Mouse (Mus musculus): ENCODE measurements at regions not wholly inside any gene's neighbourhood (a gene's known extent, or its start where the extent isn't known, plus 50 kb on each side); places are given as distances from the start of the nearest gene placed in this dataset. TPM values are rescaled to one million over a fixed set of nuclear protein-coding genes. Genes with fewer than 3 reads are reported as not detected.

DNA sequence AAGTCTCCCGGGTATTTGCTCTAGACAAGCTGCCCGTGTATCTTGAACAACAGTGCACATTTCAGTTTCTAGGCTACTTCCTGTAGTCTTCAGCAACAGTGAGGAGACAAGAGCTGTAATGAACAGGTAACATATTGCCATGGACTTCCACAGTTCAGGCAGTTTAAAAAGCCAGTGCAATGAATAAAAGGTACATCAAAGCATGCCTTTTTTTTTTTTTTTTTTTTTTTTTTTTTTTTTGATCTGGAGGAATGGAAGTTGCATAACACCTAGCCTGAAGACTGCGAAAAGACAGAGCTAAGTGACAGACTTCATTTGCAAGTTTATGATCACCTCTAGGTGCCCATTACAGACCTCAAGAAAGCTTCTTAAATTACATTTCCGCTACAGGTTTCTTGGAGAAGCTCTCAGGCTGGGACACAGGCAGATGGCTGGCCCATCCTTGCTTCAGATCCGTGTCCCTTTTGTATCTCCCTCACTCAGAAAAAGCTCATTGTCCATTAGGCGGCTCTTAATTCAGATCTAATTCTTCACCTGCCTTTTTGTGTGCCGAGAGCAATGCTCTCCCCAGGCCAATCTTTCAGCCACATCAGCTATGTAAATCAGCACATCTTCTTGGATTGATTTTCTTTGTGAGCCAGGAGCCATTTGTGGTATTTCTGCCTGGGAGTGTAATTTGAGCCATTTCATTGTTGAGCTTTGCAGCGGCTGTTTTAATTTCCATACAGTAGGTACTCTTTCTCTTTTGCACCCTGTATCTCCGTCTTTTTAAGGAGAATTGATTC, 78.6 kb upstream of the Cnr1 start:
- Histone ChIP-seq H3K27ac (ENCODE audit: low read length) (no peak overlapping the region), H3K9ac (replicated peaks; ENCODE audit: low read depth, low read length) (no peak overlapping the region), H3K4me2 (replicated peaks; ENCODE audit: low read depth, low read length) (no peak overlapping the region), H3K36me3 (ENCODE audit: control insufficient read depth, insufficient read depth, low read length) (no peaks in the 10 kb centered on the region), H3K4me1 (ENCODE audit: control insufficient read depth, insufficient read depth, low read length) (no peaks in the 10 kb centered on the region), H3K4me3 (ENCODE audit: low read depth, low read length) (no peak overlapping the region), H3K9me3 (ENCODE audit: control insufficient read depth, low read depth, low read length) (no peaks in the 10 kb centered on the region), H3K27me3 (ENCODE audit: control insufficient read depth, insufficient read depth, low read length) (no peaks in the 10 kb centered on the region)
- no peak for ATAC-seq (ENCODE audit: insufficient number of reproducible peaks, insufficient read depth, low FRiP score, low read depth)
- 38% methylated on average over 9 of the region's 9 CpGs for WGBS

- H3K27me3 ChIP-seq (ENCODE audit: control insufficient read depth, insufficient read depth, low read length): no peaks in the 10 kb centered on the region
- H3K9ac ChIP-seq (replicated peaks; ENCODE audit: low read depth, low read length): no peak overlapping the region
- ATAC-seq (ENCODE audit: insufficient number of reproducible peaks, insufficient read depth, low FRiP score, low read depth): no peak
- H3K4me1 ChIP-seq (ENCODE audit: control insufficient read depth, insufficient read depth, low read length): no peaks in the 10 kb centered on the region
- no peak overlapping the region for H3K4me3 ChIP-seq (ENCODE audit: low read depth, low read length)
- 83% methylated on average over 7 of the region's 7 CpGs for WGBS
- H3K4me2 ChIP-seq (replicated peaks; ENCODE audit: low read depth, low read length): no peak overlapping the region
- H3K36me3 ChIP-seq (ENCODE audit: control insufficient read depth, insufficient read depth, low read length): no peaks in the 10 kb centered on the region
- no peak overlapping the region for H3K27ac ChIP-seq (ENCODE audit: low read length)
- H3K9me3 ChIP-seq (ENCODE audit: control insufficient read depth, low read depth, low read length): no peaks in the 10 kb centered on the region
These were observed 74.1 kb upstream of the Cnr1 start for GRCm38 (mm10) chr4:33850249-33850648.

DNA sequence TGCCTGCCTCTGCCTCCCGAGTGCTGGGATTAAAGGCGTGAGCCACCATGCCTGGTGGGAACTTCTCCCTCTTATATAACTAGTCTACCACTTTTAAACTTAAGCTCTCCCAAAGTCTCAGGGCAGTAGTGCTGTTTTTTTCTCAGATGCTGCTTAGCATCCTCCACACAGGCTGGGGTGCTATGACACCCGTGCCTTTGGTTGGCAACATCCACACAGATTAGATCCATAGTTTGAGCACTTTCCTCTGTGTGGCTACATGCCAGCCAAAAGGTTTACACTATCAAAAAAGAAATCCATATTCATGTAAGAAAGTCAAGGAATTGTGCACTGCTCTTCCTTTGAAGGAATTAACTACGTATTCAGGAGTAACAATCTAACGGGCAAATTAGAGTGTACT, 72.1 kb upstream of the Cnr1 start:
- no peak overlapping the region for H3K4me3 ChIP-seq (ENCODE audit: low read depth, low read length)
- no peaks in the 10 kb centered on the region for H3K9me3 ChIP-seq (ENCODE audit: control insufficient read depth, low read depth, low read length)
- no peak overlapping the region for H3K27ac ChIP-seq (ENCODE audit: low read length)
- H3K36me3 ChIP-seq (ENCODE audit: control insufficient read depth, insufficient read depth, low read length): no peaks in the 10 kb centered on the region
- H3K9ac ChIP-seq (replicated peaks; ENCODE audit: low read depth, low read length): no peak overlapping the region
- ATAC-seq (ENCODE audit: insufficient number of reproducible peaks, insufficient read depth, low FRiP score, low read depth): no peak
- WGBS: 79% methylated on average over 5 of the region's 5 CpGs
- H3K4me2 ChIP-seq (replicated peaks; ENCODE audit: low read depth, low read length): no peak overlapping the region
- no peaks in the 10 kb centered on the region for H3K4me1 ChIP-seq (ENCODE audit: control insufficient read depth, insufficient read depth, low read length)
- no peaks in the 10 kb centered on the region for H3K27me3 ChIP-seq (ENCODE audit: control insufficient read depth, insufficient read depth, low read length)

DNA sequence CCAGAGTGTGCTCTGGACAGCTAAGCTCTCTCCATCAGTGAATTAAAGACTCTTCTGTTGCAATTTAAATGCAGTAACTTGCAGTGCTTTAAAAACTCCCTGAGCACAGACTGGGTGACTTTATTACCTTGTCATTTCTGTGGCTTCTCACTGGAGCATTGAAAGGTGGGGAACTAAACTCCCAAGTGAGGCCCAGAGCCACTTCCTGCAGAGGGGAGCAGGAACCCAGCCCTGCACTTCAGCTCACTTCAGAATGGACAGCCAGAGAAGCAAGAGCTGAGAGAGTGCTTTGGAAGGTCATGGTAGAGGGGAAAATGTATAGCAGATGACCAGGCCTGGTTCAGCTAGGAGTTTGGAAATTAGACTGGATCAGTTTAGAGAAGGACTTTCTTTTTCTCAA, 69.3 kb upstream of the Cnr1 start:
- Histone ChIP-seq H3K9ac (replicated peaks; ENCODE audit: low read depth, low read length) (no peak overlapping the region), H3K9me3 (ENCODE audit: control insufficient read depth, low read depth, low read length) (no peaks in the 10 kb centered on the region), H3K4me2 (replicated peaks; ENCODE audit: low read depth, low read length) (no peak overlapping the region), H3K4me3 (ENCODE audit: low read depth, low read length) (no peak overlapping the region), H3K27me3 (ENCODE audit: control insufficient read depth, insufficient read depth, low read length) (no peaks in the 10 kb centered on the region), H3K4me1 (ENCODE audit: control insufficient read depth, insufficient read depth, low read length) (no peaks in the 10 kb centered on the region), H3K27ac (ENCODE audit: low read length) (no peak overlapping the region), H3K36me3 (ENCODE audit: control insufficient read depth, insufficient read depth, low read length) (no peaks in the 10 kb centered on the region)
- ATAC-seq (ENCODE audit: insufficient number of reproducible peaks, insufficient read depth, low FRiP score, low read depth): no peak

DNA sequence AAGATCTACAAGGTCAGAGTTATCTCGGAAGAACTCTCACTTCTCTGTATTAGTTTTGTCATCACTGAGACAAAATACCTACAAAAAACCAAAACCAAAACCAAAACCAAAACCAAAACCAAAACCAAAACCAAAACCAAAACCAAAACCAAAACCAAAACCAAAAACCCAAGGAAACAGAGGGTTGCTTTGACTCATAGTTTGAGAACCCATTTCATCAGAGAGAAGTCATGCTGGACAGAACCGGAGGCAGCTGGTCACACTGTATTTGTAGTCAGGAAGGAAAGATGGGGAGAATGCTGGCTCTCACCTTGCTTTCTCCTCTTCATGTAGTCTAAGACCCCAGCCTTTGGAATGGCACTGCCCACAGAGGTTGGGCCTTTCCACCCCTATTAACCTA, 57.3 kb upstream of the Cnr1 start:
- H3K27me3 ChIP-seq (ENCODE audit: control insufficient read depth, insufficient read depth, low read length): no peaks in the 10 kb centered on the region
- WGBS: 94% methylated on average over 2 of the region's 2 CpGs
- no peak overlapping the region for H3K4me2 ChIP-seq (replicated peaks; ENCODE audit: low read depth, low read length)
- no peak overlapping the region for H3K27ac ChIP-seq (ENCODE audit: low read length)
- H3K9me3 ChIP-seq (ENCODE audit: control insufficient read depth, low read depth, low read length): no peaks in the 10 kb centered on the region
- ATAC-seq (ENCODE audit: insufficient number of reproducible peaks, insufficient read depth, low FRiP score, low read depth): no peak
- no peak overlapping the region for H3K4me3 ChIP-seq (ENCODE audit: low read depth, low read length)
- no peaks in the 10 kb centered on the region for H3K36me3 ChIP-seq (ENCODE audit: control insufficient read depth, insufficient read depth, low read length)
- no peak overlapping the region for H3K9ac ChIP-seq (replicated peaks; ENCODE audit: low read depth, low read length)
- H3K4me1 ChIP-seq (ENCODE audit: control insufficient read depth, insufficient read depth, low read length): no peaks in the 10 kb centered on the region

- Histone ChIP-seq H3K9ac (replicated peaks; ENCODE audit: low read depth, low read length) (no peak overlapping the region), H3K27ac (ENCODE audit: low read length) (no peak overlapping the region), H3K4me2 (replicated peaks; ENCODE audit: low read depth, low read length) (no peak overlapping the region), H3K4me3 (ENCODE audit: low read depth, low read length) (no peak overlapping the region), H3K36me3 (ENCODE audit: control insufficient read depth, insufficient read depth, low read length) (no peaks in the 10 kb centered on the region), H3K4me1 (ENCODE audit: control insufficient read depth, insufficient read depth, low read length) (no peaks in the 10 kb centered on the region), H3K9me3 (ENCODE audit: control insufficient read depth, low read depth, low read length) (no peaks in the 10 kb centered on the region), H3K27me3 (ENCODE audit: control insufficient read depth, insufficient read depth, low read length) (no peaks in the 10 kb centered on the region)
- no peak for ATAC-seq (ENCODE audit: insufficient number of reproducible peaks, insufficient read depth, low FRiP score, low read depth)
- WGBS: 77% methylated on average over 5 of the region's 5 CpGs
These were observed 55.1 kb upstream of the Cnr1 start for GRCm38 (mm10) chr4:33869317-33869716.

Small RNAs in the stretch of these regions (microRNA-seq; reads per million reads assigned to microRNA genes)
- not detected for gene Gm23304

Data from stomach, embryonic 14.5 days (tissue).